Mouse (Mus musculus) myocyte (in vitro differentiated cells): ENCODE measurements around the gene Gm609.

Experiments used
- CEBPB ChIP-seq: IDR thresholded peaks from 2 replicates; pipeline ENCODE4 v1.6.1; 2011; ENCODE audit warnings: mild to moderate bottlenecking, moderate library complexity; ENCODE audit not compliant: poor library complexity, insufficient read depth, severe bottlenecking
- MAX ChIP-seq: IDR thresholded peaks from one replicate; pipeline ENCODE4 v1.6.1; 2011; ENCODE audit warnings: low read depth, mild to moderate bottlenecking, control low read depth
- MYOD1 ChIP-seq, 3 experiments: IDR thresholded peaks; one replicate each; pipeline ENCODE4 v1.6.1; 2011; ENCODE audit warnings: control low read depth in 2 of 3, low read depth in 2 of 3, mild to moderate bottlenecking in 2 of 3, moderate library complexity in 1 of 3; ENCODE audit not compliant: insufficient read length in 2 of 3, control insufficient read depth in 1 of 3
- POLR2A ChIP-seq: IDR thresholded peaks from one replicate; pipeline ENCODE4 v1.6.1; 2011; ENCODE audit warnings: low read depth, mild to moderate bottlenecking, control low read depth, moderate library complexity; ENCODE audit not compliant: insufficient read length
- TCF12 ChIP-seq: IDR thresholded peaks from one replicate; pipeline ENCODE4 v1.6.1; 2011; ENCODE audit warnings: mild to moderate bottlenecking, control low read depth; ENCODE audit not compliant: poor library complexity, insufficient read depth, severe bottlenecking
- TCF3 ChIP-seq: IDR thresholded peaks from one replicate; pipeline ENCODE4 v1.6.1; 2011; ENCODE audit warnings: low read depth, control low read depth; ENCODE audit not compliant: insufficient read length
- USF1 ChIP-seq: IDR thresholded peaks from one replicate; pipeline ENCODE4 v1.6.1; 2011; ENCODE audit warnings: low read depth, mild to moderate bottlenecking, control low read depth, moderate library complexity

- no peak for TF ChIP-seq POLR2A
- no peak for TF ChIP-seq USF1
- no peak for TF ChIP-seq MAX
- TF ChIP-seq TCF3, result no peak
- no peak for TF ChIP-seq TCF12
- no peak for TF ChIP-seq CEBPB
- TF ChIP-seq MYOD1 (IDR thresholded peaks at IDR 0.05; ENCODE audit: control insufficient read depth in 1 of 3, insufficient read length in 2 of 3, low read depth in 2 of 3), result no peak
Observed at GRCm38 (mm10) chr16:45392246-45392645, 100.5 kb downstream of the Gm609 start.
